Mouse (Mus musculus) stomach, embryonic 15.5 days (tissue): Measurements from ENCODE around the gene Vwa3b. TPM values are rescaled to one million over a fixed set of nuclear protein-coding genes. Genes with fewer than 3 reads are reported as not detected.

Experiments
- ATAC-seq: fragments of 200-750 bp; cut with Nextera tagmentation; 2 replicates; pipeline ENCODE4 v1.8.0; 2017; ENCODE audit warnings: low read depth, moderate number of reproducible peaks, moderate TSS enrichment; ENCODE audit not compliant: insufficient read depth, low FRiP score
- H3K27ac ChIP-seq: fragments of 300-500 bp; sonication (generic); 2 replicates; pipeline ENCODE4 v1.5.1; 2015; ENCODE audit warnings: mild to moderate bottlenecking, inconsistent platforms
- H3K27me3 ChIP-seq: fragments of 300-500 bp; sonication (generic); replicated peaks from 2 replicates; pipeline ENCODE4 v1.6.1; 2015; ENCODE audit warnings: inconsistent platforms
- H3K36me3 ChIP-seq: fragments of 300-500 bp; sonication (generic); 2 replicates; pipeline ENCODE4 v1.6.1; 2015; ENCODE audit warnings: inconsistent platforms
- H3K4me1 ChIP-seq: fragments of 300-500 bp; sonication (generic); 2 replicates; pipeline ENCODE4 v1.6.1; 2015; ENCODE audit warnings: inconsistent platforms
- H3K4me2 ChIP-seq: fragments of 300-500 bp; sonication (generic); 2 replicates; pipeline ENCODE4 v1.6.1; 2015; ENCODE audit warnings: mild to moderate bottlenecking, inconsistent platforms
- H3K4me3 ChIP-seq: fragments of 300-500 bp; sonication (generic); replicated peaks from 2 replicates; pipeline ENCODE4 v1.5.1; 2015; ENCODE audit warnings: inconsistent platforms
- H3K9ac ChIP-seq: fragments of 300-500 bp; sonication (generic); 2 replicates; pipeline ENCODE4 v1.6.1; 2015; ENCODE audit warnings: inconsistent platforms
- H3K9me3 ChIP-seq: fragments of 300-500 bp; sonication (generic); 2 replicates; pipeline ENCODE4 v1.6.1; 2016; ENCODE audit warnings: inconsistent platforms
- WGBS: fragments of 180-500 bp; shearing (Covaris S2); methylation state at CpG from one replicate; pipeline ENCODE4 v1.1.7; 2015; 5-methylcytosine and 5-hydroxymethylcytosine counted together
- polyA plus RNA-seq: library from polyadenylated mRNA; unstranded; fragments of >200 nt; fragmentation: Nextera tagmentation; extraction: Ambion mirVana; gene quantifications from 2 replicates; pipeline ENCODE4 v1.2.1, GENCODE M21; 2015

Gene Vwa3b
- polyA plus RNA-seq, 1 experiment from 2014 or later: 1.3 TPM

GRCm38 (mm10) chr1:37042769-37043168 is 16.4 kb downstream of the Vwa3b start:
- Histone ChIP-seq H3K9me3 (no peaks in the 10 kb centered on the region), H3K9ac (no peak overlapping the region), H3K36me3 (no peaks in the 10 kb centered on the region), H3K27ac (no peak overlapping the region), H3K27me3 (no peaks in the 10 kb centered on the region), H3K4me3 (no peak overlapping the region), H3K4me2 (no peak overlapping the region), H3K4me1 (no peaks in the 10 kb centered on the region)
- 90% methylated on average over 8 of the region's 8 CpGs for WGBS
- ATAC-seq: no peak

- no peaks in the 10 kb centered on the region for H3K27me3 ChIP-seq
- ATAC-seq: no peak
- no peak overlapping the region for H3K9ac ChIP-seq
- H3K4me1 ChIP-seq: no peaks in the 10 kb centered on the region
- H3K27ac ChIP-seq: no peak overlapping the region
- no peaks in the 10 kb centered on the region for H3K36me3 ChIP-seq
- H3K9me3 ChIP-seq: no peaks in the 10 kb centered on the region
- H3K4me2 ChIP-seq: no peak overlapping the region
- H3K4me3 ChIP-seq: no peak overlapping the region
- WGBS: 94% methylated on average over 3 of the region's 3 CpGs
Observed at GRCm38 (mm10) chr1:37043196-37043595, 16.8 kb downstream of the Vwa3b start.

GRCm38 (mm10) chr1:37045472-37045871 is 19.1 kb downstream of the Vwa3b start:
- no peak overlapping the region for H3K9ac ChIP-seq
- no peaks in the 10 kb centered on the region for H3K4me1 ChIP-seq
- no peaks in the 10 kb centered on the region for H3K9me3 ChIP-seq
- H3K27me3 ChIP-seq: no peaks in the 10 kb centered on the region
- 29% methylated on average over 5 of the region's 5 CpGs for WGBS
- ATAC-seq: no peak
- H3K27ac ChIP-seq: no peak overlapping the region
- no peak overlapping the region for H3K4me3 ChIP-seq
- no peaks in the 10 kb centered on the region for H3K36me3 ChIP-seq
- H3K4me2 ChIP-seq: no peak overlapping the region

GRCm38 (mm10) chr1:37049159-37049558 is 22.8 kb downstream of the Vwa3b start:
- Histone ChIP-seq H3K4me1 (no peaks in the 10 kb centered on the region), H3K27me3 (no peaks in the 10 kb centered on the region), H3K4me3 (no peak overlapping the region), H3K27ac (no peak overlapping the region), H3K9me3 (no peaks in the 10 kb centered on the region), H3K4me2 (no peak overlapping the region), H3K36me3 (no peaks in the 10 kb centered on the region), H3K9ac (no peak overlapping the region)
- 32% methylated on average over 4 of the region's 4 CpGs for WGBS
- no peak for ATAC-seq

GRCm38 (mm10) chr1:37053691-37054090 is 27.3 kb downstream of the Vwa3b start:
- H3K4me2 ChIP-seq: no peak overlapping the region
- H3K36me3 ChIP-seq: no peaks in the 10 kb centered on the region
- H3K27ac ChIP-seq: no peak overlapping the region
- no peaks in the 10 kb centered on the region for H3K4me1 ChIP-seq
- no peak overlapping the region for H3K9ac ChIP-seq
- WGBS: 45% methylated on average over 4 of the region's 4 CpGs
- ATAC-seq: no peak
- H3K9me3 ChIP-seq: no peaks in the 10 kb centered on the region
- no peak overlapping the region for H3K4me3 ChIP-seq
- no peaks in the 10 kb centered on the region for H3K27me3 ChIP-seq

- Histone ChIP-seq H3K27me3 (no peaks in the 10 kb centered on the region), H3K27ac (no peak overlapping the region), H3K36me3 (no peaks in the 10 kb centered on the region), H3K9me3 (no peaks in the 10 kb centered on the region), H3K9ac (no peak overlapping the region), H3K4me2 (no peak overlapping the region), H3K4me3 (no peak overlapping the region), H3K4me1 (0 out of 2 replicates have a peak, but pooled peaks cover 3% of the 10 kb centered on the region)
- no peak for ATAC-seq
- WGBS: 84% methylated on average over 6 of the region's 6 CpGs
Observed at GRCm38 (mm10) chr1:37056831-37057561, 30.6 kb downstream of the Vwa3b start.

GRCm38 (mm10) chr1:37060856-37061255 is 34.5 kb downstream of the Vwa3b start:
- no peaks in the 10 kb centered on the region for H3K27me3 ChIP-seq
- H3K4me2 ChIP-seq: no peak overlapping the region
- no peak overlapping the region for H3K9ac ChIP-seq
- no peak overlapping the region for H3K4me3 ChIP-seq
- no peaks in the 10 kb centered on the region for H3K36me3 ChIP-seq
- H3K27ac ChIP-seq: peak overlapping the region; percentile 21; the same call in 1 of the 2 replicates
- WGBS: 57% methylated on average over 5 of the region's 5 CpGs
- H3K4me1 ChIP-seq: 0 out of 2 replicates have a peak, but pooled peaks cover 3% of the 10 kb centered on the region
- no peaks in the 10 kb centered on the region for H3K9me3 ChIP-seq
- ATAC-seq: no peak

GRCm38 (mm10) chr1:37063053-37063452 is 36.7 kb downstream of the Vwa3b start:
- Histone ChIP-seq H3K9me3 (no peaks in the 10 kb centered on the region), H3K9ac (no peak overlapping the region), H3K36me3 (no peaks in the 10 kb centered on the region), H3K27me3 (no peaks in the 10 kb centered on the region), H3K27ac (no peak overlapping the region), H3K4me2 (no peak overlapping the region), H3K4me1 (0 out of 2 replicates have a peak, but pooled peaks cover 3% of the 10 kb centered on the region), H3K4me3 (no peak overlapping the region)
- no peak for ATAC-seq
- WGBS: 84% methylated on average over 5 of the region's 5 CpGs

- Histone ChIP-seq H3K9ac (no peak overlapping the region), H3K9me3 (no peaks in the 10 kb centered on the region), H3K4me1 (0 out of 2 replicates have a peak, but pooled peaks cover 3% of the 10 kb centered on the region), H3K4me2 (no peak overlapping the region), H3K27me3 (no peaks in the 10 kb centered on the region), H3K4me3 (no peak overlapping the region), H3K36me3 (no peaks in the 10 kb centered on the region), H3K27ac (no peak overlapping the region)
- ATAC-seq: no peak
- WGBS: 52% methylated on average over 4 of the region's 4 CpGs
Observed at GRCm38 (mm10) chr1:37063841-37064240, 37.4 kb downstream of the Vwa3b start.

GRCm38 (mm10) chr1:37065658-37066412 is 39.4 kb downstream of the Vwa3b start:
- no peak overlapping the region for H3K27ac ChIP-seq
- no peak for ATAC-seq
- no peaks in the 10 kb centered on the region for H3K36me3 ChIP-seq
- 88% methylated on average over 11 of the region's 11 CpGs for WGBS
- H3K9ac ChIP-seq: no peak overlapping the region
- no peaks in the 10 kb centered on the region for H3K27me3 ChIP-seq
- H3K4me3 ChIP-seq: no peak overlapping the region
- H3K4me2 ChIP-seq: no peak overlapping the region
- H3K4me1 ChIP-seq: no peaks in the 10 kb centered on the region
- H3K9me3 ChIP-seq: no peaks in the 10 kb centered on the region

GRCm38 (mm10) chr1:37075759-37076158 is 49.4 kb downstream of the Vwa3b start:
- Histone ChIP-seq H3K9ac (no peak overlapping the region), H3K36me3 (no peaks in the 10 kb centered on the region), H3K4me2 (no peak overlapping the region), H3K27ac (no peak overlapping the region), H3K4me1 (no peaks in the 10 kb centered on the region), H3K27me3 (no peaks in the 10 kb centered on the region), H3K9me3 (no peaks in the 10 kb centered on the region), H3K4me3 (no peak overlapping the region)
- 90% methylated on average over 7 of the region's 7 CpGs for WGBS
- ATAC-seq: no peak

- H3K9me3 ChIP-seq: no peaks in the 10 kb centered on the region
- H3K4me1 ChIP-seq: no peaks in the 10 kb centered on the region
- H3K4me2 ChIP-seq: no peak overlapping the region
- H3K27ac ChIP-seq: no peak overlapping the region
- H3K4me3 ChIP-seq: no peak overlapping the region
- H3K36me3 ChIP-seq: no peaks in the 10 kb centered on the region
- WGBS: 60% methylated on average over 9 of the region's 9 CpGs
- no peaks in the 10 kb centered on the region for H3K27me3 ChIP-seq
- ATAC-seq: no peak
- H3K9ac ChIP-seq: no peak overlapping the region
Observed at GRCm38 (mm10) chr1:37077266-37077665, 50.9 kb downstream of the Vwa3b start.
